Mouse (Mus musculus) kidney, embryonic 16.5 days (tissue): ENCODE measurements around the gene Ninj1. TPM values are rescaled to one million over a fixed set of nuclear protein-coding genes. Genes with fewer than 3 reads are reported as not detected.

ENCODE experiments used
- ATAC-seq: fragments of 200-750 bp; cut with Nextera tagmentation; 2 replicates; pipeline ENCODE4 v1.8.0; 2017; ENCODE audit warnings: moderate TSS enrichment; ENCODE audit not compliant: low FRiP score, low TSS enrichment
- H3K27ac ChIP-seq: fragments of 300-500 bp; sonication (generic); 2 replicates; pipeline ENCODE4 v1.5.1; 2014; ENCODE audit warnings: low read length
- H3K27me3 ChIP-seq: fragments of 300-500 bp; sonication (generic); 2 replicates; pipeline ENCODE4 v1.6.1; 2014; ENCODE audit warnings: low read length, control low read depth, mixed read lengths; ENCODE audit not compliant: insufficient read depth
- H3K36me3 ChIP-seq: fragments of 300-500 bp; sonication (generic); 2 replicates; pipeline ENCODE4 v1.6.1; 2014; ENCODE audit warnings: low read length, control low read depth, mixed read lengths; ENCODE audit not compliant: insufficient read depth
- H3K4me1 ChIP-seq: fragments of 300-500 bp; sonication (generic); 2 replicates; pipeline ENCODE4 v1.6.1; 2014; ENCODE audit warnings: low read length, control low read depth, mixed read lengths; ENCODE audit not compliant: insufficient read depth
- H3K4me2 ChIP-seq: fragments of 300-500 bp; sonication (generic); replicated peaks from 2 replicates; pipeline ENCODE4 v1.6.1; 2014; ENCODE audit warnings: low read depth, low read length
- H3K4me3 ChIP-seq: fragments of 300-500 bp; sonication (generic); 2 replicates; pipeline ENCODE4 v1.5.1; 2014; ENCODE audit warnings: mild to moderate bottlenecking, low read length
- H3K9ac ChIP-seq: fragments of 300-500 bp; sonication (generic); replicated peaks from 2 replicates; pipeline ENCODE4 v1.6.1; 2014; ENCODE audit warnings: low read length
- H3K9me3 ChIP-seq: fragments of 300-500 bp; sonication (generic); 2 replicates; pipeline ENCODE4 v1.6.1; 2016; ENCODE audit warnings: low read length, control low read depth
- WGBS: fragments of 180-500 bp; shearing (Covaris S2); extraction: QIAGEN DNeasy Blood & Tissue Kit; methylation state at CpG from one replicate; pipeline ENCODE4 v1.1.7; 2014; 5-methylcytosine and 5-hydroxymethylcytosine counted together
- polyA plus RNA-seq: library from polyadenylated mRNA; unstranded; fragments of >200 nt; fragmentation: Nextera tagmentation; extraction: Ambion mirVana; gene quantifications from 2 replicates; pipeline ENCODE4 v1.2.1, GENCODE M21; 2015

Gene Ninj1
- polyA plus RNA-seq, 1 experiment from 2014 or later, result 77.1 TPM

DNA sequence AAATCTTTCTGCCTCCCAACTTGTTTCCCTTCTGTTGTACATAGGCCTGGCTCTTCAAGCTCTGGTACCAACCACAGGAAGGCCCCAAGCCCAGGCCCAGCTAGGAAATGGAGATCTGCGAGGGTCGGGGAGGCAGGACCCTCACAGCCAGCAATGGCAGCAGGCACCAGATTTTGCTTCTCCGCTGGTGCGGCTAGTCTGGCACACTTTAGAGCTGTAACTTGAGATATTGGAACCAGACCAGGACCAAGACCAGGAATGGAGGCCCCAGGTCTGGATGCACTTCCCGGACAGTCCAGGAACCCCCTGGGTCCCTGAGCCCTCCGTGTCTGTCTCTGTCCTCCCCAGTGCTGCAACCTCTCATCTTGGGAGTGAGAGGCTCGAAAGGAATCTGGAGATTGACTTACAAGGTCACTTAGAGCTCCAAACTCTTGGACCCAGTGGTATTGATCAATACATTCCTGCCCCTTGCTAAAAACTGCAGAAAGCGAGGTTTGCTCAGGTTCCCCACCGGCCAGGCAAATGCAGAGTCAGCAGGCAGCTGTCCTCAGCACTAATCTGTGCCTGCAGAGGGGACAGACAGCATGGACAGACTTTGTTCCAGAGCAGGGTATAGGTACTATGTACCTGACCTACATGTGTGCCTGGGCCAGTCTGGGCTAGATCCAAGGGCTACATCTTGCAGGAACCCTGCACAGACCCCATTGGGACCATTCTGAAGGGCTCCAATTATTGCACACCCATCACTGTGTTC, 29.7 kb downstream of the Ninj1 start:
- peaks cover 22% of the 10 kb centered on the region for H3K4me1 ChIP-seq
- WGBS, result 59% methylated on average over 9 of the region's 9 CpGs
- peak overlapping the region; percentile 57 for H3K4me2 ChIP-seq
- H3K9me3 ChIP-seq, result no peaks in the 10 kb centered on the region
- H3K36me3 ChIP-seq, result no peaks in the 10 kb centered on the region
- H3K9ac ChIP-seq, result 0 out of 2 replicates have a peak overlapping the region, but pooled peaks have one; percentile 36
- no peaks in the 10 kb centered on the region for H3K27me3 ChIP-seq
- H3K4me3 ChIP-seq, result no peak overlapping the region
- H3K27ac ChIP-seq, result no peak overlapping the region; the same call in 1 of the 2 replicates
- ATAC-seq, result no peak

DNA sequence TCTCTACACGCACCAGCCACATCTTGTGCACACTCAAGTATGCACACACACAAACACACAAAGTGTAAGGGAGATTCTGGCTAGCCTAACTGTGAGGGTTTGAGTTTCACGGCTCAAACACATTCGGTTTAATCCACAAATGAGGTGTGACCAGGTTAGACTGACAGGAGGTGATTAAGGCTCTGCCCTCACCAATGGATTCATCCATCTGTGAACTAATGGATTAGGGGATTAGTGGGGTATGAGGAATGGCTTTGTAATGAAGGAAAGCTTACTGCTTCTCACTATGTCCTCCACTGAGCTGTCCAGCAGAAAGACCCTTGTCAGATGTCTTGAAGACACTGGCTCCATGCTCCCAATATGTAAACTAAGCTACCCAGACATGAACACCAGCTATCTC, 31.4 kb downstream of the Ninj1 start:
- no peak overlapping the region for H3K4me3 ChIP-seq
- H3K27ac ChIP-seq, result no peak overlapping the region
- H3K4me2 ChIP-seq, result no peak overlapping the region
- H3K9me3 ChIP-seq, result no peaks in the 10 kb centered on the region
- no peak for ATAC-seq
- H3K4me1 ChIP-seq, result peaks cover 19% of the 10 kb centered on the region
- no peak overlapping the region for H3K9ac ChIP-seq
- WGBS, result 70% methylated on average over 3 of the region's 3 CpGs
- H3K36me3 ChIP-seq, result no peaks in the 10 kb centered on the region
- no peaks in the 10 kb centered on the region for H3K27me3 ChIP-seq

DNA sequence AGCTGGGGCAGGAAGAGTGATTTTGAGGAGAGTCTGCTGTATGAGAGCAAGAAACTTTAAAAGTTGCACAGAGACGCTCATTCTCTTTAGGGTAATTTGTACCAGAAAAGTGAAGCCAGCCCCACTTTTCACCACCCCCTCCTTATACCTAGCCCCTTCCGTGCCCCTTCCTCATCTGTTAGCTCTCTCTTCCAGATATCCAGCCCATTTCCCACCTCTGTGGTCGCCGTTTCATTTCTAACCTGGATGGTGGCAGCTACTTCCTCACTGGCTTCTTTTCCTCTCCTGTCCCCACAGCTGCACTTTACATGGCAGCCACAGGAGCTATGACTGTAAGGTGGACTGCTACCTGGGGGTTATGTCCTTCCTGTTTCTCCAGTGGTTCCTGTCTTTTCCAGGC, 32.1 kb downstream of the Ninj1 start:
- H3K9ac ChIP-seq, result no peak overlapping the region
- no peak overlapping the region for H3K4me2 ChIP-seq
- H3K27ac ChIP-seq, result no peak overlapping the region
- peaks cover 14% of the 10 kb centered on the region for H3K4me1 ChIP-seq
- ATAC-seq, result no peak
- 82% methylated on average over 4 of the region's 4 CpGs for WGBS
- no peak overlapping the region for H3K4me3 ChIP-seq
- H3K36me3 ChIP-seq, result no peaks in the 10 kb centered on the region
- no peaks in the 10 kb centered on the region for H3K9me3 ChIP-seq
- H3K27me3 ChIP-seq, result no peaks in the 10 kb centered on the region

DNA sequence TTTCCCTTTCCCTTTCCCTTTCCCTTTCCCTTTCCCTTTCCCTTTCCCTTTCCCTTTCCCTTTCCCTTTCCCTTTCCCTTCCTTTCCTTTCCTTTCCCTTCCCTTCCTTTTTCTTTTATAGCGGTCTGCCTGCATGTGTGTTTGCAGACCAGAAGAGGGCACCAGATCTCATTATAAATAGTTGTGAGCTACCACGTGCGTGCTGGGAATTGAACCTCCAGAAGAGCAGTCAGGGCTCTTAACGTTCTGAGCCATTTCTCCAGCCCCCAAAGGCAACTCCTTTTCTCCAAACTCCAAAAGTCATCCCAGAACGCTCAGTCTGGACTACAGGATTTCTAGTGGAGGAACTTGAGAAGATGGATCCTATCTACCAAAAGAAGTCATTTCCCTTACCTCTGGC, 33.6 kb downstream of the Ninj1 start:
- WGBS, result 21% methylated on average over 5 of the region's 5 CpGs
- H3K4me3 ChIP-seq, result no peak overlapping the region
- ATAC-seq, result no peak
- H3K4me1 ChIP-seq, result peaks cover 8% of the 10 kb centered on the region
- H3K9me3 ChIP-seq, result no peaks in the 10 kb centered on the region
- H3K36me3 ChIP-seq, result no peaks in the 10 kb centered on the region
- H3K27me3 ChIP-seq, result no peaks in the 10 kb centered on the region
- H3K4me2 ChIP-seq, result no peak overlapping the region
- no peak overlapping the region for H3K9ac ChIP-seq
- no peak overlapping the region for H3K27ac ChIP-seq

DNA sequence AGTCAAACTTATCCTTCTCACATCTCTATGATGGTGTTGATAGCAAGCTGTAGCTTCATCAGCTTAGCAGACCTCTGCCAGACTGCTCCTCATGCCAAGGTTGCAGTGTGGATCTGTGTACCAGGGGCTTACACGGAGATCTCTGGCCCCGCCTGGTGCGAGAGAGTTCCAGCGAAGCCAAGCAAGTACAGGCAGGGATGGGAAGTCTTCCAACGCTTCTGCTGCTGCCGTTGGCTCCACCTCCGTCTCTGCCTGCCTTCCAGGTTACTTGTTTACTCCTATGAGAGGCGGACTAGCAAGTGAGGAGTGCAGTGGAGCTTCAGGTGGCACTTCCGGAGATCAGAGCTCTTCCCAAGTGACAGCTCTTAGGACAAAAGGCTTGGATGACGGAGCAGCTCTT, 37.0 kb downstream of the Ninj1 start:
- Histone ChIP-seq H3K27me3 (no peaks in the 10 kb centered on the region), H3K4me1 (no peaks in the 10 kb centered on the region), H3K9me3 (no peaks in the 10 kb centered on the region), H3K27ac (no peak overlapping the region), H3K9ac (no peak overlapping the region), H3K4me2 (peak overlapping the region; percentile 31), H3K4me3 (no peak overlapping the region), H3K36me3 (no peaks in the 10 kb centered on the region)
- ATAC-seq, result 0 out of 2 replicates have a peak, but pooled peaks have one; percentile 57
- 11% methylated on average over 10 of the region's 10 CpGs for WGBS

DNA sequence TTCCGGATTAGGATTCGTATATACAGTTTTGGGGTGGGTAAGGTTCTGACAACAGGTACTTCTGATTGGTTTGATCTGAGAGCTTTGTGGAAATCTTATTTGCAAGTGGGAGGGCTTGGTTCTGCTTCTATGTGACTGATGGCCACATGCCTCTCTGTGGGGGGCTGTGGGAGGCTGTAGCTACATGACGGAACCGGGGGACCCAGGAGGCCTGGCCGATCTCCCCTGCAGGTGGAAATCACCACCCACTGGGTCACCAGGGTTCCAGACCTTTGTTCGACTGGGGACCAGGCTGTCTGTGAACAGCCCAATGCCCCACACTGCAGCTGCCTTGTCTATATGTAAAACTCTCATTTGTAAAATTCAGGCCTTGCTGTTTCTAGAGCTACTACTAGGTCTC, 37.4 kb downstream of the Ninj1 start:
- Histone ChIP-seq H3K4me2 (peak overlapping the region; percentile 31), H3K36me3 (no peaks in the 10 kb centered on the region), H3K4me1 (no peaks in the 10 kb centered on the region), H3K27ac (no peak overlapping the region), H3K4me3 (no peak overlapping the region), H3K9ac (0 out of 2 replicates have a peak overlapping the region, but pooled peaks have one; percentile 20), H3K9me3 (no peaks in the 10 kb centered on the region), H3K27me3 (no peaks in the 10 kb centered on the region)
- WGBS, result 21% methylated on average over 6 of the region's 6 CpGs
- no peak for ATAC-seq

DNA sequence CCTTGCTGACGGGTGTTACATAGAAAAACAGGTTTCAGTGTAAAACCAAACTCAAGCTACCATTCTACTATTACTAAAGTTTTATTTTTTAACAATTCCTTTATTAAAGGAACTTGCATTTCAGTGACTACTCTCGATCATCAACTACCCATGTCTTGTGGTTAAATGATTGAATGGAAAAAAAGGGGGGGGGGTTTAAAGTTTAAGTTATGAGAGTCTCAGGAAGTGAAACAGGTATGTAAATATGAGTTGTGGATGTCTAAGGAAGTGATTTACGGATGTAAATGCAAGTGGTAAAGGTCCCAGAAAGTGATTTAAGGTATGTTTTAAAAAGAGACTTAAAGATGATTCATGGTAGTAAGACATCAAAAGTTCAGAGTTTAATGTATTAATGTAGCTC, 37.9 kb downstream of the Ninj1 start:
- Histone ChIP-seq H3K9me3 (no peaks in the 10 kb centered on the region), H3K4me2 (no peak overlapping the region; the same call in 1 of the 2 replicates), H3K9ac (no peak overlapping the region), H3K4me3 (no peak overlapping the region), H3K27me3 (no peaks in the 10 kb centered on the region), H3K4me1 (no peaks in the 10 kb centered on the region), H3K27ac (no peak overlapping the region), H3K36me3 (no peaks in the 10 kb centered on the region)
- ATAC-seq, result no peak
- WGBS, result 63% methylated on average over 3 of the region's 3 CpGs

DNA sequence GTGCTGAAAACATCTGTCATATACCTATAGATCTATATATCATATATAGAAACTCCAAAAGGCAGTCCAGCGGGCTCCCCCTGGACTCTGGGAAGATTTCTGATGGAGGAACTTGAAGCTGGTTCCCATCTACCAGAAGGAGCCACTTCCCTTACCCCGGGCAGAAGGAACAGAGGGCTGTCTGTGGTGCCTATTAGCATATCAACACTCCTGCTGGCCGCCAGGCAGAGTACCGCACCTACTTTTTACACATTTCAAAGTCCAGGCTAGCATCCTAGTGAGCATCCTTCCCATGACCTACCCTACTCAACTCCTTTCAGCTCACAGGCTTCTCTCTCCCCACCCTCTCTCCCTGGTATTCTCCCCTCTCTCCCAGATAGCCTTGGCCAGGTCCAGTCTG, 38.3 kb downstream of the Ninj1 start:
- no peaks in the 10 kb centered on the region for H3K4me1 ChIP-seq
- no peak for ATAC-seq
- no peak overlapping the region for H3K27ac ChIP-seq
- no peak overlapping the region for H3K4me2 ChIP-seq
- no peaks in the 10 kb centered on the region for H3K36me3 ChIP-seq
- H3K9me3 ChIP-seq, result no peaks in the 10 kb centered on the region
- no peak overlapping the region for H3K9ac ChIP-seq
- WGBS, result 50% methylated on average over 4 of the region's 4 CpGs
- no peaks in the 10 kb centered on the region for H3K27me3 ChIP-seq
- H3K4me3 ChIP-seq, result no peak overlapping the region

DNA sequence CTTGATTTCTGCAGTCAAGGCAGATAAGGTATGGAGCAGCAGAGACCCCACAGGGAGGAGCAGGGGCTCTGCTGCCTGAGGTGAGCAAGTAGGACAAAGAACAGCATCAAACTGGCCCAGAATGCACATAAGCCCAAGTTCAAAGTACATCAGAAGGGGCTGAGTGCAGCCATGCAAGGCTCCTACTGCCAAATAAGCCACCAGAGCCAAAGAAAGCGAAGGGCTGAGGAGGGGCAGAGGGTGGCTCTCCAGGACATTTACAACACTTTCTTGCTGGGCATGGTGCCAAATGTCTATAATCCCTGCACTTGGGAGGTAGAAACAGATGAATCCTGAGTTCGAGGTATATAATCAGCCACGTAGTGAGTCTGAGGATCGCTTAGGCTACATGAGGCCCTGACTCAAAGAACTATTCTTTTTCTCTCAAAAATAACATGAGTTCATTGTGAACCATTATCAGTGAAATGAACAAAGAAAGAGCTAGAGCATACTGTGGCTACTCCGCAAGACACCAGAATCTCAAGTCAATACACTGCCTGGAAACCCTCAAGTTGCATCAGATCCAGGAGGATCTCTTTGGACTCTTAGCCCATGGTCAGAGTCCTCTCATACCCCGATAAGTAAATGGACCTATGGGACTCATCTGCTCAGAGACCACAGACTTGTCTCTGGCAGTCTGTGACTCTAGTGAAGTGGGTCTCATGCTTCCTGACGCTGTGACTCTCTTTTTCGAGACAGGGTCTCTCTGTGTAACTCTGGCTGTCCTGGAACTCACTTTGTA, 46.7 kb downstream of the Ninj1 start:
- no peak overlapping the region for H3K4me3 ChIP-seq
- H3K36me3 ChIP-seq, result no peaks in the 10 kb centered on the region
- H3K27me3 ChIP-seq, result no peaks in the 10 kb centered on the region
- no peak overlapping the region for H3K4me2 ChIP-seq
- 86% methylated on average over 8 of the region's 8 CpGs for WGBS
- H3K9me3 ChIP-seq, result peaks cover 4% of the 10 kb centered on the region; the same call in 1 of the 2 replicates
- peak; percentile 80 for ATAC-seq
- H3K4me1 ChIP-seq, result no peaks in the 10 kb centered on the region
- peak overlapping the region; percentile 41; the same call in 1 of the 2 replicates for H3K27ac ChIP-seq
- no peak overlapping the region for H3K9ac ChIP-seq

DNA sequence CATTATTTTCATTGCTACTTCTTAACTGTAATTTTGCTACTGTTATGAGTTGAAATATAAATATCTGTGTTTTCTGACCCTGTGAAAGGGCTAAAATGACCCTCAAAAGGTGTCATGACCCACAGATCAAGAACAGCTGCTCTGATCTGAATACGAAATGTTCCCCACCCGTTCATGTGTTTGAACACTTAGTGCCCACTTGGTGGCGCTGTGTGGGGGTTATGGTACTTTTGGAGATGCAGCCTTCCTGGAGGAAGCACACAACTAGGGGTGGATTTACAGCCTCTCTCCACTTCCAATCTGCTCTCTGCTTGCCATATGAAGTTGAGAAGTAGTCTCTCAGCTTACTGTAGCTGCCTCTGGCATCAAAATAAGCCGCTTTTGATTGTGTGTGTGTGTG, 47.4 kb downstream of the Ninj1 start:
- no peaks in the 10 kb centered on the region for H3K27me3 ChIP-seq
- no peak overlapping the region for H3K4me3 ChIP-seq
- ATAC-seq, result no peak
- H3K4me2 ChIP-seq, result no peak overlapping the region
- H3K27ac ChIP-seq, result no peak overlapping the region
- H3K4me1 ChIP-seq, result no peaks in the 10 kb centered on the region
- H3K9me3 ChIP-seq, result peaks cover 4% of the 10 kb centered on the region; the same call in 1 of the 2 replicates
- WGBS, result 92% methylated on average over 4 of the region's 4 CpGs
- no peak overlapping the region for H3K9ac ChIP-seq
- no peaks in the 10 kb centered on the region for H3K36me3 ChIP-seq
